Mouse (Mus musculus): Measurements from ENCODE around the gene Proca1.
A peak's percentile ranks its signal among the peaks of the same experiment; 100 is the strongest.

The Proca1 gene

DNA sequence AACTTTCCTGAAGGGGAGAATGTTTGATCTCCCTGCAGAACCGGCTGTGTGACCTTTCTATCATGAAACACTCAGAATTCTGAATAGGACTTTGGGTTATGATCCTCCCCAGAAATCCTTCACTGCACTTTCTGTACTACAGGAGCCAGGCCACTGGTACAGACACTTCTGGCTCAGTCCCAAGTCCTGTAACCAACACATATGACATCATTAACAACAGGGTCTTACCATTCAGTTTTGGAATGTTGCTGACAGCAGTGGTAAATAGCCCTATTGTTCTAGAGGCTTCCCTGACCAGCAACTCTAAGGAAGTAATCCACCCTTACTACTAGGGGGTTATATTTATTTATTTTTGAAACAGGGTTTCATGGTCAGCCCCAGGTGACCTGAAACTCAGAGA is at the start of gene Proca1:
Gene Proca1 (plus strand): TSS at position 280 of the 400 bp plus-strand sequence.
- no peak for DNase-seq (ENCODE audit: low spot score)

- no peak for DNase-seq (ENCODE audit: low spot score)
Observed at GRCm38 (mm10) chr11:78143520-78143919, 49.7 kb upstream of the Proca1 start.

DNA sequence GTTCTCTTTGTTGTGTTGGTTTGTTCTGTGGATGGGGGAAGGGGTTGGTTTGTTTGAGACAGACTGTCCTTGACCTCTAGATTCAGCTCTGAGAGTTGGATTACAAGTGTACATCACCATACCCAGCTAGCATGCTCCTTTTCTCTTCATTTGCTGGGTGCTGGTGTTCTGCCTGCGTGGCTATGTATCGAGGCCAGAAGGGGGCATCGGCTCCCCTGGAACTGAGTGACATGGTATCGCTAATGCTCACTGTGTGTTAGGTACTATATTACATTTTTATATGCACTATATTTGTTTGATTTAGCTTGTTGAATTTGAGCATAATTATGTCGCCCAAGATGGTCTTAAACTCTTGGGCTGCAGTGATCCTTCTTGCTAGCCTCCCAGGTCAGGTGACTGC is 47.0 kb upstream of the Proca1 start:
- DNase-seq (ENCODE audit: low spot score): no peak

GRCm38 (mm10) chr11:78146707-78147543 is 46.3 kb upstream of the Proca1 start:
- no peak for DNase-seq (ENCODE audit: low spot score)

DNA sequence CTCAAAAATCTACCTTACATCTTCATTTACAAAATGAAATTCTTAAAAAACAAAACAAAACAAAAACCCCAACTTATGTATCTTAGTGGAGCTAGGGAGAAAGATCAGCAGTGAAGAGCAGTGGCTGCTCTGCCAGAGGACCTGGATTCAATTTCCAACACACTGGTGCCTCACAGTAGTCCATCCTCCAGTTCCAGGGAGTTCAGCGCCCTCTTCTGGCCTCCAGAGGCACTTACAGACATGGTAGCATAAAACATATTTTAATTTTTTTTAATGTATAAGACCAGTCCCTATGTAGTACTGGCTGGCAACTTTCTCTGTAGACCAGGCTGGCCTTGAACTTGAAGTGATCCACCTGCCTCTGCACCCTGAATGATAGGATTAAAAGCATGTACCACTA is 42.0 kb upstream of the Proca1 start:
- DNase-seq (ENCODE audit: low spot score): no peak

DNA sequence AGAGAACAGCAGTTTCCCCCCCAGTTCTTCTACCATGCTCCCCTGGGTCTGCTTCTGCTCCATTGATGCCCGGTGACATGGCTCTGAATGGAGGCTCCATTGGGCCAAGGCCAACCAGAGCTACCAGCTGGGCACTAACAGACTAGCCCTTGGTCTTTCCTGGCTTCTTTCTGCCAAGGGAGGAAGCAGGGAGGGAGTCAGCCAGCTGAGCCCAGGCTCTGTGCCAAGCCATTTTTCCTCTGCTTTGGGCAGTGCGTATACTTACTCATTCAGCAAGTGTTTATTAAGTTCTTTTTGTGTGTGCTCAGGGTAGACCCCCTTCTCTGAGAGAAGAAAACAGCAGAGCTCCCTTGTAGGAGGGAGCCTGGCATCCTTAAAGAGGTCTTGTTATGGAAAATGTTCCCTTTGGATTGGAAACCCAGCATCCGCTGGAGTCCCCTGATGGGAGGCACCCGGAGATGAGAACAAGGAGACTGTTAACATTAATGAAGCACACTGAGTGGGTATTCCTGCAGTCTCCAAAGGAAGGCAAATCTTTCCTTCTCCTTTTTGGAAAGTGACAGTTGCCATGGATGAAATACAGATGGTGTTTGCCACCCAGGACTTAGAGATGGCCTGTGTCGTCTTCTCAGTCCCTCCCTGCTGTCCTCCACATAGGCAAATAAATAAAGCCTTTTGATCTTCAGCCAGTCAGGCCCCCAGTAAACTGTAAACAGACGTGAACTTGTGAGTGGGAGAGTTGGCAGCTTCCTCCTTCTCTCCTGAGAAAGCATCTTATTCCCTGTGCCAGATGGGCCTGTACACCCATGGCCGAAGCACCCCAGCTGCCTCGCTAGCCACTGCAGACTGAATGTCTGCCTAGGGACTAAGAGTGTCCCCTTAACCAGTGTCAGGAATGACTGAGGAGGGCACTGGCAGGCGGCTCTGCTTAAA is 40.6 kb upstream of the Proca1 start:
- peak; percentile 51 for DNase-seq (ENCODE audit: low spot score)

- DNase-seq (ENCODE audit: low spot score): peak; percentile 18
Observed at GRCm38 (mm10) chr11:78153778-78154177, 39.4 kb upstream of the Proca1 start.

- DNase-seq (ENCODE audit: low spot score): no peak
Observed at GRCm38 (mm10) chr11:78155674-78156073, 37.5 kb upstream of the Proca1 start.

DNA sequence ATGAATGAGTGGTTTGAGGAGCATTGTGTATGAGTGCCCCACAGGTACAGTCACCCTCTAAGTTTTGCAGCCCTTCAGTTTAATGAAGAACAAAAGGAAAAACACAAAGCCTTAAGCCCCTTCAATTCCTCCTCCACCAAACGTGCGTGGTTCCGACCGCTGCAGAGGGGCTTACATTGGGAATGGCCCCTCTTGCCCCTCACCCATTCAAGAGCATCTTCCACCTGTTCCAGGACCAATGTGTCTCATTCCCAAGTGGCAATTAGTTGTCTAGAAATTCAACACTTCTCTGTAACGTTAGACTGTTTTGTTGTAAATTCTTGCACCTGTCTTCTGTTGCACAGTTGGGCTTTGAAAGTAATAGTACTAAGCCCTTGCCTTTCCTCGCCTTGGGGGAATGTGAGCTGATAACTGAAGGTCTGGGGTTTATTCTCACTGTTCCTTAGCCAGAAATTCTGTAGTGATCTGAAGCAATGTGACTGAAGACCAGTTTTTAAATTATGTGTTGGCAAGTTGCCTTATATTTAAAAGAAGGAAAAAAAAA is 37.0 kb upstream of the Proca1 start:
- no peak for DNase-seq (ENCODE audit: low spot score)

DNA sequence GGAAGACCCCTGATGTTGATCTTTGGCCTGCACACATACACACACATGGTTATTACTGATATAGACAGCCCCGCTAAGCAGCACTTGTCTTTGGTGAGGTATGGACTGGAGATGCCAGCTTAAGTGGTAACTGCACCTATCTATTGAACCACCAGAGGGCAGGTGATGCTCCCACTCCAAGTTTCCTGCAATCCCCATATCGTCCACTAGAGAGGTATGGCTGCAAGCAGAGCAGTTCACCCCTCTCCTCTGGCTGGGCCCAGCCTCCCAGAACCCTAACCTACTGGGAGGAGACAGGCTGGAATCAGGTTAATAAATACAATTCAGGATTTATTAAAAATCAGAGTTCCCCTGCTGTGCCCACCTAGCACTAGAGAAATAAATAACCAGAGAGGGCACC is 34.1 kb upstream of the Proca1 start:
- DNase-seq (ENCODE audit: low spot score): no peak

DNA sequence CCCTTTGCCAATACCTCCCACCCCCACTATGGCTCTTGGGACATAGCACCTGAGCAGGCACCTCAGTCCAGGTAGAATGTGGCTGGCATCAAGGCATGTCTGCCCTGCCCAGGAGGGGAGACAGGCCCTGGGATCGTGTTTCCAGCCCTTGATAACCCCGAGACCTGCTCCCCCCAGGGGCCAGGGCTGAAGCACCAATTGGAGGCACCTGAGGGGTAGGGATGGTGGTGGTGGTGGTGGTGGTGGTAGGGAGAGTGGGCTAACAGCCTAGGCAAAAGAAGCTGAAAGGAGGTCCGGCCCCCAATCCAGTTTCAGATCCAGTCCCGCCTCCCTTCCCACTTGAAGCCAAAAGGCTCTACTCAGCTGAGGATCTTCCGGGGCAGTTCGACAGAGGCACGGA is 33.6 kb upstream of the Proca1 start:
- no peak for DNase-seq (ENCODE audit: low spot score)

GRCm38 (mm10) chr11:78160171-78160570 is 33.0 kb upstream of the Proca1 start:
- no peak for DNase-seq (ENCODE audit: low spot score)

DNA sequence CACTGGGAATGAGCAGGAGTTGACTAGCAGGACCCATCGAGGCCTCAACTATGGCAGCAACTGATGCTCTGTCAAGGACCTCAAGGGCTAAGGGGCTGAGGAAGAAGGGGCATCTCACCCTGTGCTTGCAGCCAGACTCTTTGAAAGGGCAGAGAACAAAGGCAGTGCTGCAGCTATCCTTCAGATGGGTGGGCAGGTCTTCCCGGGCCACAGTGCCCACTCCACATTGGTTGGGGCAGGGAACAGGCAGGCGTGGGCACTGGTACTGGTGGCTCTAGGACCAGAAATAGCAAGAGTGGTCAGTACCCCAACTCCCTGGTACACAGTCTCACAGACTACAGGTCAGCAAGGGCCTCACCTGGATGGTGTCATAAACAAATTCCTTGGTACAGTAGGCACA is 32.5 kb upstream of the Proca1 start:
- DNase-seq (ENCODE audit: low spot score): no peak

DNA sequence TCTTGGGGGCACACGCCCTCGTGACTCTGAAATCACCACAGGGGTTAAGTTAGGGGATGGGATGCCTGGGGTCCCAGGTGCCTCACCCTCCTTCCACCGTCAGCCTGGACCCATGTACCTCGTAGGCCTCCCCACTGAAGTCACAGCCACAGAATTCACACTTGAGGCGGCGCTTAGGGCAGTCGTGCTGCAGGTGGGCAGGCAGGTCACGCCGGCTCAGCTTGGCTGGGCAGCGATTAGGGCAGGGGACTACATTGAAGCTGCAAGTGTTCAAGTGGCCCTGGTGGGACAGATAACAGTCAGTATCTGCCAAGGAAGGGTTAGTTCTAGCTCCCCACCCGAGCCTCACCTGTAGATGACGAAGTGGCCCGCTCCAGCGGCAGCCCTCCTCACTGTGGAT is 32.0 kb upstream of the Proca1 start:
- DNase-seq (ENCODE audit: low spot score): no peak

DNA sequence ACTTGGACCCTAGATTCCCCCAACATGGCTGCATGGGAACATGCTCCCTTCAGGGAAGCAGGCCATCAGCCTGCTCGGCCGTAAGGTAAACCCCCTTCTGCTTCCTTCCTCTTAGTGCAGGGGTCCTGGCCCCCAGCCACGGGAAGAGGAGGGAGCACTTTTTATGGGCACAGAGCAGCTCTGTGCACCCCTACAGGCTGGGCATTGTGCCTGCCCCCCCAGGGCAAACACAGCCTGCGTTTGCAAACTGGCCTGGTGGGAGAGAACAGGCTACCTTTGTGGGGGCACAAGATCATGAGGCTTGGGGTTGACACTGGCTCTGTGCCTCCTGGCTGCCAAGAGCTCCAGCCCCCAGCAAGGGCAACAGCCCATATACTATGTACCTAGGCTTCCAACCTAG is 31.2 kb upstream of the Proca1 start:
- DNase-seq (ENCODE audit: low spot score): no peak

- no peak for DNase-seq (ENCODE audit: low spot score)
Observed at GRCm38 (mm10) chr11:78162504-78162903, 30.7 kb upstream of the Proca1 start.

DNA sequence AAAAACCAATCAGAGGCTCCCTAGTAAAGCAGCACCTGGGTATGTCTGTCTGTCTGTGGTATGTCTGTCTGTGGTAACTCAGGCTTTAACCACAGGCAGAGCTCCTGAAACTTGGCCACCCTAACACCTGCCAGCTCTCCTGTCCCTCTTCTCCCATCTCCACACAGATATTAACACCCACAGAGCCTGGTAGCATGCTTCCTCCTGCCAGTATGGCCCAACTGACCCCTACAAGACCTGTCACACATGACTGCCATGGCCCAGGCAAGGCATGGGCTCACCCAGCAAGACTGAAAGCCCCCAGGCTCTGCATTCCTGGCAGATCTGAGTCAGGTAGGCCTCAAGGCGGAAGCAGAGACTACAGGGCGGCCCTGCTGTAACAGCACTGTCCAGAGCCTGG is 30.1 kb upstream of the Proca1 start:
- no peak for DNase-seq (ENCODE audit: low spot score)

- DNase-seq (ENCODE audit: low spot score): peak; percentile 71
Observed at GRCm38 (mm10) chr11:78163681-78164603, 29.2 kb upstream of the Proca1 start.

DNA sequence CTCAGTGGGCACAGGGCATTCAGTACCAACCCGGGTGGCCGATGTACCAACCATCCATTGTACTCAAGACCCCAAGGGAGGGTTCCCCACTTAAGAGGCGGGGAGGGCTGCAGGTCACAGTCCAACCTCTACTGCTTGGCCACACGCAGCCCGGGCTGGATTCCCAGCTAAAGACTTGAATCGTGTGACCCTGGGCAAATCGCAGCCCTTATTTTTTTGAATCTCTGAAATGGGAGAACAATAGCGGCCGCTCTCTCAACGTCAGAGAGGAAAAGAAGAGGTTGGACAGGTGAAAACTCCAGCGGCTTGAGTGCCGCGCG is 28.6 kb upstream of the Proca1 start:
- no peak for DNase-seq (ENCODE audit: low spot score)

DNA sequence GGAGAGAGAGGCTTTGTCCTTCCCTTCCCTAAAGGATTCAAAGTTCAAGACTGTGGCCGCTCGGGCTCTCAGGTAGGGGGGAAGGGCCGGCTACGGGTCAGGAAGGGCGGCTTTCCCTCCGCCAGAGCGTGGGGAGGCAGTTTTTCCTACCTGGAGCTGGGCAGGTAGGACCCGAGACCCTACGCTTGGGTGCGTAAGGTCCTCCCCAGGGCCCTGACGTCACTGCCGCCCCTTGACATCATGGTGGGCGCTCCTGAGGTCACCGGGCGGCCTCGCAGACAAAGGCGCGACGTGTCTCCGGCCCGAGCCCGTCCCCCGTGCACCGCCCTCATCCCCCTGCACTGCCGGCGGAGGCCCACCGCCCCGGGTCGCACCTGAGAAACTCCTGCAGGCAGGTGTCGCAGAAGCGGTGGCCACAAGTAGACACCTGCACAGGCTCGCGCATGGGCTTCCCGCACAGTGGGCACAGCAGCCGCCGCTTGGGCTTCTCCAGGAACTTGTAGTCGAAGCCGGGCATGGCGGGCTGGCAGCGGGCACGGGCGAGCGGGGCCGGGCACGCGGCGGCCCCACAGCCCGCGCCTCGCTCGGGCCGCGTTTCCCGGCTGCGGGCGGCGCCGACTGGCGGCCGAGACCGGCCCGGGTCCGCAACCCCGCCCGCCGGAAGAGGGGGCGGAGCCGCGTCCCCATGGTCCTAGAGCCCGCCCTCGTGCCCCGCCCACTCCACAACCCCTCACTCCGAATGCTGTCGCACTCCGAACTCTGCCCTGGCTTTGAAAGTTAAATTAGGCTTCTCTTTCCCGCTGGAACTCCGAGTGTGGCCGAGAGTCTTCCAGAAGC is 28.1 kb upstream of the Proca1 start, which contains the start of gene Traf4:
Gene Traf4 (minus strand): TSS at position 666 of the 837 bp plus-strand sequence.
- DNase-seq (ENCODE audit: low spot score): peak; percentile 85

DNA sequence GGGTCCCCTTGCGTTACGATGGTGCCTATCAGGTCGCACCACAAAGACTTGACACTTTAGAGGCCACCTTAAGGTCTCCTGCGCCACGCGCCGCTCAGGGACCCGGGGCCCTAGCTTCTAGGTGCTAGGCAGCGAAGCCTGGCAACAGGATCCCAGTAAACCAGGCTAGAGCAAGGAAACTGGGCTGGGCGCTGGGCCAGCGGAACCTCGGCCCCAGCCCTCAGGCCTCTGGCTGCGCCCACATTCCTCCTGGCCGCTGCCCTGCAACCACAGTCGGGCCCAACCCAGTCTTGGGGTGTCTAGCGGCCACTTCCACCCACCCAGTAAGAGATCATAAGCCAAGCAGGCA is 27.5 kb upstream of the Proca1 start:
- DNase-seq (ENCODE audit: low spot score): peak; percentile 67

Data from testis, postnatal 14 days (tissue).